Mouse (Mus musculus): Measurements from ENCODE around the gene Fam177a. TPM values are rescaled to one million over a fixed set of nuclear protein-coding genes. Genes with fewer than 3 reads are reported as not detected.
"Not testable (repeated sequence)": the region's sequence is repeated elsewhere in the genome, so short reads cannot be mapped to it uniquely, and the experiment has no call there.

Gene Fam177a
- 10 to 100 TPM; 18.0 to 19.4 TPM for total RNA-seq (2021)

DNA sequence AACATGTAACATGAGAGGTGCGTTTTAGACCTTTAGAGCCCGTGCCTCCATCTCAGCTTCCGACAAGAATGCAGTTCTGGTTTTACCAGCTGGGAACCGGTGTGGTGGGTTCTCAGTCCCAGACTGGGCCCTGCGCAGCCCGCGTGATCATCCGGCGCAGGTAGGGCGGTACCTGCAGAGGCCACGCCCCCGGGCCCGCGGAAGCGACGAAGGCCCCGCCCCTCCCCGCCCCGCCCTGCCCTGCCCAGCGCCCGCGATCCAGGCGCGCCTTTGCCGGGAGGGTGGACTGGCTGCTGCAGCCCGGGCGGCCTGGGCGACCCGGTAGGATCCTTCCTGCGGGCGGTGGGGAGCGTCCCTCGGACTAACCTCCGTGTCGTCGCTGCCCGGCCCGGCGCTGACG, at the start of gene Fam177a:
Fam177a (plus strand) TSS at position 228 of the 400 bp plus-strand sequence.
- intact Hi-C loops (cut with DNase I); DNase-seq (ENCODE audit: low spot score in 2 of 2): not testable (repeated sequence)

DNA sequence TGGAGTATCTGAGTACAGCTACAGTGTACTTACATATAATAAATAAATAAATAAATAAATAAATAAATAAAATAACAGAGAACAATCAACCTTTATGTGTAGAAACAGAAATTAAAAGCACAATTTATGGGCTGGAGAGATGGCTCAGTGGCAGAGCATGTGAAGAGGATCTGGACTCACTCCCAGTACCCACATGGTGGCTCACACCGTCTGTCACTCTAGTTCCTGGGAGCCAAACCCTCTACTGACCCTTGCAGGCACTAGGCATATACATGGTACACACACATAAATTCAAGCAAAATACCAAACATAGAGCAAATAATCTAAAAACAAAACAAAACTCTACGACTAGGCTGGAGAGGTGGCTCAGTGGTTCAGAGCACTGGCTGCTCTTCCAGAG, 49.0 kb upstream of the Fam177a start:
- DNase-seq (ENCODE audit: low spot score in 2 of 2) = no peak
- intact Hi-C loops (cut with DNase I) = no loop called here

GRCm38 (mm10) chr12:55078706-55079105, 45.6 kb upstream of the Fam177a start:
- intact Hi-C loops (cut with DNase I); DNase-seq (ENCODE audit: low spot score in 2 of 2): not testable (repeated sequence)

GRCm38 (mm10) chr12:55079726-55080600, 44.3 kb upstream of the Fam177a start, which contains the start of the genes 2700097O09Rik and Srp54a:
TSS of gene 2700097O09Rik (minus strand) at chr12:55080110.
TSS of gene Srp54a (plus strand) at chr12:55080262.
- peak; percentile 91 to 97 for DNase-seq (ENCODE audit: low spot score in 2 of 2)
- intact Hi-C loops (cut with DNase I) = not testable (repeated sequence)

DNA sequence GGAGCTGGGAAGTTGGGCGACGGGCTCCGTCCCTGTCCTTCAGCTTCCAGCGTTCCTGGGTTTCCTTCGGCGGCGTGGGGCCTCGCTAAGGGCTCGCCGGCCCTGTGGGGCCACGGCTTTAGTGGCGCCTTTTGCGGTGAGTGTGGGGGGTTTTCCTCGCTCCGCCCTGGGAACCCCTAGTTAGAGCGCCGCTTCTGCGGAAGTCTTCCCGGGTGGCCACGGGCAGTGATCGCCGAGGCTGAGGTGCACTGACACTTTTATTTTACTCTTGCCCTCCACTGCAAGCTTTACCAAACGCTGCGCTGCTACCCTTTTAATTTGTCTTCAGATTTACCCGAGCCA, 43.7 kb upstream of the Fam177a start:
- intact Hi-C loops (cut with DNase I); DNase-seq (ENCODE audit: low spot score in 2 of 2): not testable (repeated sequence)

- DNase-seq (ENCODE audit: low spot score in 2 of 2); intact Hi-C loops (cut with DNase I): not testable (repeated sequence)
These were observed 32.1 kb upstream of the Fam177a start for GRCm38 (mm10) chr12:55092127-55092526.

GRCm38 (mm10) chr12:55112616-55113015, 11.7 kb upstream of the Fam177a start:
- DNase-seq (ENCODE audit: low spot score in 2 of 2); intact Hi-C loops (cut with DNase I): not testable (repeated sequence)

DNA sequence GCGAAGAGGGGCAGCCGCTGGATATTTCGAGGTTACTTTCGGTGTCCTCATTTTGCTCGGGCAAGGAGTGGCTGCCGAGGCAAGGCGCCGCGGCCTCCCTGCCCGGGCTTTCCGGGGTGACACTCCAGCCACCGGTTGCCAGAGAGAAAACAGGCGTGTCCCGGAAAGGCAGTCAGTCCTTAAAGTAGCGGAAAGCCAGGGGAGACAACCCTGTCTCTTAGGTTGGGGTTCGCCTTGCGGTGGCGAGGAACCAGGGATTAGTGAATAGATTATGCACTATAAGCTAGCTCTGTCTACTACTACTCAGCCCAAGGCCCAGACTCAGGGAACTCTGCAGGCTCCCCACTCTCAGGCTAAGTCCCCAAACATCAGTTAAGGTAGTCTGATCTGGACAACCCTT, 462 bp downstream of the Fam177a start:
- intact Hi-C loops (cut with DNase I); DNase-seq (ENCODE audit: low spot score in 2 of 2): not testable (repeated sequence)

GRCm38 (mm10) chr12:55135540-55135939, 11.3 kb downstream of the Fam177a start:
- DNase-seq (ENCODE audit: low spot score in 2 of 2); intact Hi-C loops (cut with DNase I): not testable (repeated sequence)

DNA sequence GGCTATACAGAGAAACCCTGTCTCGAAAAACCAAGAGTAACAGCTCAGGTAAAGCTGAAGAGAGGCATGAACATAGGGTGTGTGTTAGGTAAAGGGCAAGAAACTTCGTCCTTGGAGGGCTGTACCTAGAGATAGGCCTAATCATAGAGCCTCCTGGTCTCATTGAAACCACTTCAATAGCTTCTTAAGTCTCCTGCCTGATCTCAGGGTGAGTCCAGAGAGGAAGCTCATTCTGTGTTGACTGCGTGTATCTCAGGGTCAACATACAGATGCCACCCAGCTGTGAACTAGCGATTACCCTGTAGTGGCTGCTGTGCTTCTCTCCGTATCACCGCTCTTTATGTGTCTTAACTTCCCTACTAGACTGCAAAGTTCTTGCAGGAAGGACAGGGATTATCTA, 13.6 kb downstream of the Fam177a start:
- DNase-seq (ENCODE audit: low spot score in 2 of 2); intact Hi-C loops (cut with DNase I): not testable (repeated sequence)

DNA sequence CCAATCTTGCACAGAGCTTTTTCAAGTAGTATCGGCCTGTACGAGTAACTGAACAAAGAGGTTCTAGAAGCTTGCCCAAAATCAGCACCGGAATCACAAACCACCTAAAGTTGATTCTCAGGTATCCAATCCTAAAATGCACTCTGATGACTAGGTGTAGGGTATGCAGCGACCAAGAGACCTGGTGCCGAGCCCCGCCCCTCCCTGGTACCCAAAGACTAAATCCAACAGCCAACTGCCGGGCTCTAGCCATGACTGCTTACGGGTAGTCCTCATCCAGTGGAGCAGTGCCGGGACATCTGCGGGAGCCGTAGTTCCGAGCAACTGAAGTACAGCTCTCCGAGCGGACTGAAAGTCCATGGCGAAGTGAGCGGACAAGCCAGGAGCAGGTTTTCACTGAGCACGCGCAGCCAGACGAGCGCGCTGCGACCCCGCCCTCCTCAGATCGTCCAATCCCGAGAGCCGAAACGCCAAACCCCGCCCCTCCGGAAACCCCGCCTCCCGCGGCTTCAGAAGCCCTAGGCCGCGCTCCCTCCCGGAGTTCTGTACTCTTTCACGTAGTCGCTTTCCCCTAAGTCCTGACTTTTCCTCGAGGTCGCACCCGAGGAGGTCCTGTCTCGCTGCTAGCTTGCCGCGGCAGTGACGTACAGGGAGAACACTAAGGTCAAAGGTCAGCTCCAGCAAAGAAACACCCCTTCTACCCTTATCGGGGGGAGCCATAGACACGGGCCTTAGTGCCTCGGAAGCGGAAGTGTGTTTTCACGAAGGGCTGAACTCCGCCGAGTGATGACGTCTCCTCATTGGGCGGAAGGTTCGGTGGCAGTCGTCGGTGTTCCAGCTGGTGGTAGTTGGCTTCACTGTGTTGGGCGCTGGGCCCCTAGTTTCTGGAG, 30.5 kb downstream of the Fam177a start, which contains the start of gene Srp54b:
Srp54b (plus strand) TSS at position 546 of the 890 bp plus-strand sequence.
- DNase-seq (ENCODE audit: low spot score in 2 of 2); intact Hi-C loops (cut with DNase I): not testable (repeated sequence)

- intact Hi-C loops (cut with DNase I); DNase-seq (ENCODE audit: low spot score in 2 of 2): not testable (repeated sequence)
These were observed 31.1 kb downstream of the Fam177a start for GRCm38 (mm10) chr12:55155449-55155783.

DNA sequence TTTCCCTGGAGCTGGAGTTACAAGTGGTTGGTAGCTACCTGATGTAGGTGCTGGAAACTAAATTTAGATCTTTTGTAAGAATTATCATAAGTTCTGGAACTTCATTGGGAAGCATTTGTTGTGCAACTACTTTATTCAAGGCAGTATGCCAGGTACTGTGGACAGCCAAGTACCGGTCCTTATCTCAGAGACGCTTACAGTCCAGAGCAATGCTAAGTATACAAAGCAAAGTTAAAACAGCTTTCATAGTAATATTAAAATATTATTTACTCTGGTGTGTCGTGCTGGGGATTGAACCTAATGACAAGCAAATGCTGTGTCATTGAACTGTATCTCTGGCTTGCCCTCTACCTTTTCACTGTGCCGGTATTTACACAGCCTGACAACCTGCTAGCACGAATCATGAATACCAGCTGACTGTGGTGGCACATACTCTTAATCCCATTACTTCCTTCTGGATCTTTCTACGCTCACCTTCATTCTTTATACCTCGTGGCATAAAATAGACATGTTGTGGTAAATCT, 42.8 kb downstream of the Fam177a start:
- DNase-seq (ENCODE audit: low spot score in 2 of 2); intact Hi-C loops (cut with DNase I): not testable (repeated sequence)

GRCm38 (mm10) chr12:55187686-55188085, 63.4 kb downstream of the Fam177a start:
- intact Hi-C loops (cut with DNase I); DNase-seq (ENCODE audit: low spot score in 2 of 2): not testable (repeated sequence)

DNA sequence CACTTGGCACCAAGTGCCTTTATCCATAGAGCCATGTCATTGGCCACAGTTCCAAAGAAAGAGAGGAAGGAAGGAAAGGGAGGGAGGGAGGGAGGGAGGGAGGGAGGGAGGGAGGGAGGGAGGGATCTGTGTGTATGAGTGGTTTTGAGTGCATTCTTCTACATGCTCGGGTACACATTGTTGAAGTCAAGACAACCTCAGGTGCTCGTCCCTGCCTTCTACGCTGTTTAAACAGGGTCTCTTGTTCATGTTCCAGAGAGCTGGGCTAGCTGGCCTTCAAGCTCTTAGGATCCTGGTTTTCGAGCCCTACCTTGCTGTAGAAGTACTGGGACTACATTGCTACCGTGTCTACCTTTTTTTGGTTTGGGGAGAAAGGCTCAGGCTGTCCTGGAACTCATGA, 64.9 kb downstream of the Fam177a start:
- DNase-seq (ENCODE audit: low spot score in 2 of 2); intact Hi-C loops (cut with DNase I): not testable (repeated sequence)

Other genes starting within 250 kb of the Fam177a start
- not detected for gene Gm20403, start 137.9 kb upstream of the Fam177a start, total RNA-seq (2021)
- gene Baz1a, start 110.1 kb upstream of the Fam177a start, total RNA-seq (2021) = 1 to 10 TPM; 3.5 to 5.1 TPM
- 1 to 10 TPM; 8.4 to 9.6 TPM for gene 2700097O09Rik, start 44.4 kb upstream of the Fam177a start, total RNA-seq (2021)
- gene Srp54a, start 44.2 kb upstream of the Fam177a start, total RNA-seq (2021) = 10 to 100 TPM; 91.1 to 95.7 TPM
- gene Srp54b, start 30.6 kb downstream of the Fam177a start, total RNA-seq (2021) = 10 to 100 TPM; 53.7 to 57.4 TPM
- under 1 TPM; 0.39 to 0.44 TPM for gene 1700047I17Rik2, start 75.1 kb downstream of the Fam177a start, total RNA-seq (2021)
- 10 to 100 TPM; 34.5 to 38.0 TPM for gene Srp54c, start 105.7 kb downstream of the Fam177a start, total RNA-seq (2021)
- gene 1110008L16Rik, start 175.1 kb downstream of the Fam177a start, total RNA-seq (2021) = 1 to 10 TPM; 8.9 to 9.0 TPM
- gene Ppp2r3c, start 178.5 kb downstream of the Fam177a start, total RNA-seq (2021) = 10 to 100 TPM; 11.4 to 13.9 TPM